Comparison of ENCODE assay signal across 31 mouse cellular contexts in genomic region chr17:58973237-58973636, GRCm38 (mm10). TPM values are rescaled to one million over a fixed set of nuclear protein-coding genes. Genes with fewer than 3 reads are reported as not detected.
DNase-seq lines count a peak whose midpoint lies in the region; ATAC-seq and TF ChIP-seq lines count a peak whose summit lies in the region.
"Had no signal": no experiment of that assay in that cellular context is flagged by ENCODE, and none has a peak within 500 bp of the region (broad histone marks: within the 10 kb centered on the region; RNA-seq: fewer than 3 reads in every experiment).

No protein-coding gene starts in this region.

- H3K4me1 ChIP-seq in hindbrain, embryonic 10.5 days (replicated peaks) = peaks cover 15% of the 10 kb centered on the region
- H3K4me1 ChIP-seq in hindbrain, embryonic 14.5 days (replicated peaks; ENCODE audit: control insufficient read depth, insufficient read depth, low read length) = no peaks in the 10 kb centered on the region
- H3K4me1 ChIP-seq in hindbrain, embryonic 12.5 days = no peaks in the 10 kb centered on the region
- no peaks in the 10 kb centered on the region for H3K4me1 ChIP-seq in hindbrain, postnatal 0 days (ENCODE audit: insufficient read depth, low read length)
- H3K4me1 ChIP-seq in midbrain, embryonic 11.5 days (ENCODE audit: control insufficient read depth, insufficient read depth, low read length) = no peaks in the 10 kb centered on the region
- H3K4me1 ChIP-seq in midbrain, embryonic 15.5 days = no peaks in the 10 kb centered on the region
- no peaks in the 10 kb centered on the region for H3K4me1 ChIP-seq in midbrain, postnatal 0 days (ENCODE audit: insufficient read depth, low read length)
- no peaks in the 10 kb centered on the region for H3K4me1 ChIP-seq in midbrain, embryonic 16.5 days (ENCODE audit: control insufficient read depth, insufficient read depth, low read length)
- H3K4me1 ChIP-seq: embryonic facial prominence, embryonic 15.5 days had no signal

- H3K4me2 ChIP-seq in hindbrain, embryonic 14.5 days (replicated peaks) = no peak overlapping the region
- no peak overlapping the region for H3K4me2 ChIP-seq in hindbrain, embryonic 12.5 days (replicated peaks)
- H3K4me2 ChIP-seq in hindbrain, postnatal 0 days (ENCODE audit: low read depth, low read length) = no peak overlapping the region
- H3K4me2 ChIP-seq in midbrain, embryonic 11.5 days = no peak overlapping the region
- H3K4me2 ChIP-seq in midbrain, embryonic 15.5 days = no peak overlapping the region
- no peak overlapping the region for H3K4me2 ChIP-seq in midbrain, postnatal 0 days (ENCODE audit: low read depth, low read length, poor library complexity, severe bottlenecking)
- H3K4me2 ChIP-seq in midbrain, embryonic 16.5 days (ENCODE audit: low read length) = no peak overlapping the region
- H3K4me2 ChIP-seq: embryonic facial prominence, embryonic 13.5 days; embryonic facial prominence, embryonic 15.5 days; forebrain, embryonic 12.5 days had no signal

- no peak overlapping the region for H3K9ac ChIP-seq in hindbrain, embryonic 14.5 days
- no peak overlapping the region for H3K9ac ChIP-seq in hindbrain, embryonic 12.5 days
- H3K9ac ChIP-seq in hindbrain, postnatal 0 days (replicated peaks; ENCODE audit: low read length) = no peak overlapping the region
- no peak overlapping the region for H3K9ac ChIP-seq in midbrain, embryonic 11.5 days (ENCODE audit: low read length)
- no peak overlapping the region for H3K9ac ChIP-seq in midbrain, embryonic 15.5 days
- no peak overlapping the region for H3K9ac ChIP-seq in midbrain, postnatal 0 days (replicated peaks; ENCODE audit: low read length, poor library complexity, severe bottlenecking)
- no peak overlapping the region for H3K9ac ChIP-seq in midbrain, embryonic 16.5 days (ENCODE audit: low read depth, low read length)
- H3K9ac ChIP-seq: embryonic facial prominence, embryonic 13.5 days; embryonic facial prominence, embryonic 15.5 days; forebrain, embryonic 12.5 days had no signal

- peak overlapping the region; percentile 50 for H3K27ac ChIP-seq in hindbrain, embryonic 10.5 days
- no peak overlapping the region for H3K27ac ChIP-seq in hindbrain, embryonic 14.5 days
- no peak overlapping the region for H3K27ac ChIP-seq in hindbrain, embryonic 12.5 days
- H3K27ac ChIP-seq in hindbrain, postnatal 0 days = no peak overlapping the region
- no peak overlapping the region for H3K27ac ChIP-seq in midbrain, embryonic 11.5 days (ENCODE audit: low read depth, low read length)
- H3K27ac ChIP-seq in midbrain, embryonic 15.5 days = no peak overlapping the region
- no peak overlapping the region for H3K27ac ChIP-seq in midbrain, postnatal 0 days (ENCODE audit: low read depth, low read length)
- no peak overlapping the region for H3K27ac ChIP-seq in midbrain, embryonic 16.5 days (ENCODE audit: low read length)
- H3K27ac ChIP-seq: embryonic facial prominence, embryonic 13.5 days; embryonic facial prominence, embryonic 15.5 days; forebrain, embryonic 10.5 days; forebrain, embryonic 12.5 days had no signal

- H3K9me3 ChIP-seq in hindbrain, embryonic 10.5 days = no peaks in the 10 kb centered on the region
- H3K9me3 ChIP-seq in hindbrain, embryonic 14.5 days (ENCODE audit: control insufficient read depth, low read length) = no peaks in the 10 kb centered on the region
- no peaks in the 10 kb centered on the region for H3K9me3 ChIP-seq in hindbrain, embryonic 12.5 days (replicated peaks)
- H3K9me3 ChIP-seq in hindbrain, postnatal 0 days (ENCODE audit: low read length) = no peaks in the 10 kb centered on the region
- no peaks in the 10 kb centered on the region for H3K9me3 ChIP-seq in midbrain, embryonic 11.5 days (ENCODE audit: control insufficient read depth, low read length)
- no peaks in the 10 kb centered on the region for H3K9me3 ChIP-seq in midbrain, embryonic 15.5 days
- no peaks in the 10 kb centered on the region for H3K9me3 ChIP-seq in midbrain, postnatal 0 days (ENCODE audit: low read length)
- no peaks in the 10 kb centered on the region for H3K9me3 ChIP-seq in midbrain, embryonic 16.5 days (replicated peaks; ENCODE audit: control insufficient read depth, low read length, poor library complexity, severe bottlenecking)
- H3K9me3 ChIP-seq: embryonic facial prominence, embryonic 13.5 days; embryonic facial prominence, embryonic 15.5 days; forebrain, embryonic 10.5 days; forebrain, embryonic 12.5 days; G1E had no signal

- TF ChIP-seq CTCF in hindbrain, postnatal 0 days (IDR thresholded peaks at IDR 0.05; ENCODE audit: low read depth) = no peak
- TF ChIP-seq CTCF in midbrain, postnatal 0 days (IDR thresholded peaks at IDR 0.05) = no peak

- no peaks in the 10 kb centered on the region for H3K27me3 ChIP-seq in hindbrain, embryonic 10.5 days (ENCODE audit: insufficient read depth, poor library complexity, severe bottlenecking)
- no peaks in the 10 kb centered on the region for H3K27me3 ChIP-seq in hindbrain, embryonic 14.5 days (ENCODE audit: control insufficient read depth, insufficient read depth, low read length)
- H3K27me3 ChIP-seq in hindbrain, embryonic 12.5 days = no peaks in the 10 kb centered on the region
- H3K27me3 ChIP-seq in hindbrain, postnatal 0 days (ENCODE audit: insufficient read depth, low read length) = no peaks in the 10 kb centered on the region
- H3K27me3 ChIP-seq in midbrain, embryonic 11.5 days (ENCODE audit: control insufficient read depth, insufficient read depth, low read length) = no peaks in the 10 kb centered on the region
- no peaks in the 10 kb centered on the region for H3K27me3 ChIP-seq in midbrain, embryonic 15.5 days (replicated peaks)
- H3K27me3 ChIP-seq in midbrain, postnatal 0 days (ENCODE audit: insufficient read depth, low read length) = no peaks in the 10 kb centered on the region
- no peaks in the 10 kb centered on the region for H3K27me3 ChIP-seq in midbrain, embryonic 16.5 days (ENCODE audit: control insufficient read depth, insufficient read depth, low read depth, low read length)
- H3K27me3 ChIP-seq: CH12.LX; embryonic facial prominence, embryonic 13.5 days; embryonic facial prominence, embryonic 15.5 days; forebrain, embryonic 12.5 days had no signal

- DNase-seq in hindbrain, embryonic 10.5 days (ENCODE audit: low spot score) = peak; percentile 12
- DNase-seq in hindbrain, embryonic 14.5 days (ENCODE audit: low spot score) = no peak
- DNase-seq in hindbrain, postnatal 0 days (ENCODE audit: low spot score) = no peak
- DNase-seq in midbrain, embryonic 11.5 days (ENCODE audit: low spot score, missing footprints) = peak; percentile 75
- DNase-seq in midbrain, postnatal 0 days (ENCODE audit: low spot score) = peak; percentile 2
- DNase-seq: adrenal gland, adult 8-10 months; adrenal gland, postnatal 14 days; adrenal gland, postnatal 36 days; B cell, adult 2 months; cerebellum, adult 11 months; cerebellum, adult 18-20 months; cerebellum, adult 8-10 months; cerebellum, adult 9-11 months; cerebellum, postnatal 14 days; cerebellum, postnatal 36 days; embryo, embryonic 11 days had no signal

- H3K36me3 ChIP-seq in hindbrain, embryonic 10.5 days = no peaks in the 10 kb centered on the region
- no peaks in the 10 kb centered on the region for H3K36me3 ChIP-seq in hindbrain, embryonic 14.5 days (replicated peaks; ENCODE audit: control insufficient read depth, insufficient read depth)
- no peaks in the 10 kb centered on the region for H3K36me3 ChIP-seq in hindbrain, embryonic 12.5 days
- H3K36me3 ChIP-seq in hindbrain, postnatal 0 days (ENCODE audit: insufficient read depth, low read length) = no peaks in the 10 kb centered on the region
- no peaks in the 10 kb centered on the region for H3K36me3 ChIP-seq in midbrain, embryonic 11.5 days (ENCODE audit: control insufficient read depth, insufficient read depth, low read length)
- H3K36me3 ChIP-seq in midbrain, embryonic 15.5 days (replicated peaks) = no peaks in the 10 kb centered on the region
- H3K36me3 ChIP-seq in midbrain, postnatal 0 days (ENCODE audit: insufficient read depth, low read length) = no peaks in the 10 kb centered on the region
- no peaks in the 10 kb centered on the region for H3K36me3 ChIP-seq in midbrain, embryonic 16.5 days (ENCODE audit: control insufficient read depth, insufficient read depth, low read length)
- H3K36me3 ChIP-seq: embryonic facial prominence, embryonic 13.5 days; embryonic facial prominence, embryonic 15.5 days; forebrain, embryonic 10.5 days; forebrain, embryonic 12.5 days; G1E had no signal

- no peak overlapping the region for H3K4me3 ChIP-seq in hindbrain, embryonic 10.5 days
- no peak overlapping the region for H3K4me3 ChIP-seq in hindbrain, embryonic 14.5 days (replicated peaks; ENCODE audit: low read length)
- no peak overlapping the region for H3K4me3 ChIP-seq in hindbrain, embryonic 12.5 days
- H3K4me3 ChIP-seq in hindbrain, postnatal 0 days (ENCODE audit: low read length) = no peak overlapping the region
- no peak overlapping the region for H3K4me3 ChIP-seq in midbrain, embryonic 11.5 days (ENCODE audit: low read depth, low read length)
- no peak overlapping the region for H3K4me3 ChIP-seq in midbrain, embryonic 15.5 days
- no peak overlapping the region for H3K4me3 ChIP-seq in midbrain, postnatal 0 days (ENCODE audit: low read depth, low read length)
- no peak overlapping the region for H3K4me3 ChIP-seq in midbrain, embryonic 16.5 days (ENCODE audit: low read depth, low read length)
- H3K4me3 ChIP-seq: embryonic facial prominence, embryonic 13.5 days; embryonic facial prominence, embryonic 15.5 days; erythroblast, embryonic 14.5 days; forebrain, embryonic 10.5 days; forebrain, embryonic 12.5 days had no signal

- ATAC-seq in hindbrain, embryonic 14.5 days (ENCODE audit: low FRiP score) = no peak
- 0 out of 2 replicates have a peak, but pooled peaks have one; percentile 52 for ATAC-seq in hindbrain, embryonic 12.5 days (ENCODE audit: low FRiP score)
- no peak for ATAC-seq in hindbrain, postnatal 0 days
- peak; percentile 54; the same call in 1 of the 2 replicates for ATAC-seq in midbrain, embryonic 11.5 days (ENCODE audit: low FRiP score)
- no peak for ATAC-seq in midbrain, embryonic 15.5 days (replicated peaks)
- ATAC-seq in midbrain, postnatal 0 days (ENCODE audit: low FRiP score) = no peak
- no peak for ATAC-seq in midbrain, embryonic 16.5 days
- ATAC-seq: activated CD4-positive, CD25-positive, alpha-beta regulatory T cell, adult 4 months; CD4-positive, CD25-positive, alpha-beta regulatory T cell, adult 4 months; forebrain, embryonic 14.5 days; Patski had no signal

- 52% methylated on average over 5 of the region's 5 CpGs for WGBS in hindbrain, embryonic 10.5 days
- 25% methylated on average over 5 of the region's 5 CpGs for WGBS in hindbrain, embryonic 14.5 days
- 38% methylated on average over 5 of the region's 5 CpGs for WGBS in hindbrain, embryonic 12.5 days
- WGBS in hindbrain, postnatal 0 days = 30% methylated on average over 5 of the region's 5 CpGs
- WGBS in midbrain, embryonic 11.5 days = 61% methylated on average over 5 of the region's 5 CpGs
- 38% methylated on average over 5 of the region's 5 CpGs for WGBS in midbrain, embryonic 15.5 days
- WGBS in midbrain, postnatal 0 days = 35% methylated on average over 5 of the region's 5 CpGs
- 43% methylated on average over 5 of the region's 5 CpGs for WGBS in midbrain, embryonic 16.5 days

RNA-seq across cellular contexts. Expression of gene Pdzph1, which starts 17.9 kb away (rescaled TPM):
- polyA plus RNA-seq in hindbrain, embryonic 10.5 days (2016; fragmentation: Nextera tagmentation; extraction: Ambion mirVana) = 16.9 and 18.6 TPM in 2 replicates
- 1.4 and 2.8 TPM in 2 replicates for polyA plus RNA-seq in hindbrain, embryonic 14.5 days (2014; fragmentation: Nextera tagmentation; extraction: Ambion mirVana)
- 3.9 and 5.1 TPM in 2 replicates for polyA plus RNA-seq in hindbrain, embryonic 12.5 days (2016; fragmentation: Nextera tagmentation; extraction: Ambion mirVana)
- 0.32 and 1.5 TPM in 2 replicates for total RNA-seq in hindbrain, postnatal 0 days (2014; rRNA removed)
- 3.2 and 4.2 TPM in 2 replicates for polyA plus RNA-seq in hindbrain, postnatal 0 days (2015; fragmentation: Nextera tagmentation; extraction: Ambion mirVana)
- polyA plus RNA-seq in midbrain, embryonic 11.5 days (2014; fragmentation: Nextera tagmentation; extraction: Ambion mirVana) = 35.3 and 37.7 TPM in 2 replicates
- polyA plus RNA-seq in midbrain, embryonic 15.5 days (2015; fragmentation: Nextera tagmentation; extraction: Ambion mirVana) = 4.1 and 6.4 TPM in 2 replicates
- 2.2 and 4.5 TPM in 2 replicates for total RNA-seq in midbrain, postnatal 0 days (2014; rRNA removed)
- 6.4 and 6.6 TPM in 2 replicates for polyA plus RNA-seq in midbrain, postnatal 0 days (2015; fragmentation: Nextera tagmentation; extraction: Ambion mirVana)
- polyA plus RNA-seq in midbrain, embryonic 16.5 days (2015; fragmentation: Nextera tagmentation; extraction: Ambion mirVana) = 5.1 and 5.6 TPM in 2 replicates
- total RNA-seq: adrenal gland, adult 18-20 months; CH12.LX had no signal
- polyA plus RNA-seq: activated CD4-positive, CD25-positive, alpha-beta regulatory T cell, adult 4 months; CD4-positive, CD25-positive, alpha-beta regulatory T cell, adult 4 months; embryonic facial prominence, embryonic 13.5 days; embryonic facial prominence, embryonic 15.5 days; erythroblast, embryonic 14.5 days; G1E; Patski had no signal

RNA-seq across cellular contexts. Expression of gene Nudt12, which starts 39.9 kb away (rescaled TPM):
- polyA plus RNA-seq in hindbrain, embryonic 10.5 days (2016; fragmentation: Nextera tagmentation; extraction: Ambion mirVana) = 6.1 and 8.9 TPM in 2 replicates
- polyA plus RNA-seq in hindbrain, embryonic 14.5 days (2014; fragmentation: Nextera tagmentation; extraction: Ambion mirVana) = 6.0 TPM in 2 replicates
- polyA plus RNA-seq in hindbrain, embryonic 12.5 days (2016; fragmentation: Nextera tagmentation; extraction: Ambion mirVana) = 5.8 and 6.5 TPM in 2 replicates
- total RNA-seq in hindbrain, postnatal 0 days (2014; rRNA removed) = 2.3 and 5.9 TPM in 2 replicates
- 2.0 and 3.5 TPM in 2 replicates for polyA plus RNA-seq in hindbrain, postnatal 0 days (2015; fragmentation: Nextera tagmentation; extraction: Ambion mirVana)
- 7.9 and 8.9 TPM in 2 replicates for polyA plus RNA-seq in midbrain, embryonic 11.5 days (2014; fragmentation: Nextera tagmentation; extraction: Ambion mirVana)
- polyA plus RNA-seq in midbrain, embryonic 15.5 days (2015; fragmentation: Nextera tagmentation; extraction: Ambion mirVana) = 6.3 and 6.5 TPM in 2 replicates
- total RNA-seq in midbrain, postnatal 0 days (2014; rRNA removed) = 2.8 and 4.5 TPM in 2 replicates
- 2.6 and 3.7 TPM in 2 replicates for polyA plus RNA-seq in midbrain, postnatal 0 days (2015; fragmentation: Nextera tagmentation; extraction: Ambion mirVana)
- polyA plus RNA-seq in midbrain, embryonic 16.5 days (2015; fragmentation: Nextera tagmentation; extraction: Ambion mirVana) = 5.9 and 6.6 TPM in 2 replicates
- total RNA-seq: CH12.LX had no signal
- polyA plus RNA-seq: G1E had no signal

Comparison
In these comparisons a context has a peak if more than half of its experiments do, and no peak if none do; other contexts are left out.
1. DNase-seq: peak in hindbrain, embryonic 10.5 days (single experiment), midbrain, embryonic 11.5 days (single experiment) and midbrain, postnatal 0 days (single experiment); none in hindbrain, embryonic 14.5 days (single experiment) and hindbrain, postnatal 0 days (single experiment).
2. ATAC-seq: peak in hindbrain, embryonic 12.5 days (single experiment) and midbrain, embryonic 11.5 days (single experiment); none in hindbrain, embryonic 14.5 days (single experiment), hindbrain, postnatal 0 days (single experiment), midbrain, embryonic 15.5 days (single experiment), midbrain, postnatal 0 days (single experiment) and midbrain, embryonic 16.5 days (single experiment).